Mouse (Mus musculus) activated CD4-positive, CD25-positive, alpha-beta regulatory T cell, adult 9 weeks (primary cell): ENCODE data around the gene Fzd1. TPM values are rescaled to one million over a fixed set of nuclear protein-coding genes. Genes with fewer than 3 reads are reported as not detected.

Experiments
- polyA plus RNA-seq: library from polyadenylated mRNA; unstranded; fragments of 100-300 nt; shearing (Covaris generic); gene quantifications from one replicate; pipeline ENCODE4 v1.2.1, GENCODE M21; 2017

Fzd1 gene
- polyA plus RNA-seq: not detected

DNA sequence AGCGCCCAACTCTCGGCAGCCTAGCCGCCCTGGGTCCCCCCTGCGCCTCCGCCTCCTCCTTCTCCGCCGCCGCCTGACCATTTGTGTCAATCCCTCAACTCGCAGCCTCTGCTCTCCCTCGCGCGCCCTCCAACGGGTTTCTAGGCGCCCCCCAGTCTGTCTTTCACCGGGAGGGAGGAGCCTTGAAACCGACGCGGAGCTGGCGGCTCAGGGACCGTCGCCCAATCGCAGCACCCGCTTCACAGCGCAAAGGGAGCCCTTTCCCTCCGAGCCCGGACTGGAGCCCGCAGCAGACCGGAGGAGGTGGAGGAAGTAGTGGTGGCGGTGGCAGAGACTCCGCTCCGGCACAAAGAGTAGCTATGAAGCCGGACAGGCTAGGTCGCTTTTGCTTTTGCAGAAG is at the start of gene Fzd1:
Gene Fzd1 (minus strand): TSS at position 134 of the 400 bp plus-strand sequence.

